In the genomic region with DNA sequence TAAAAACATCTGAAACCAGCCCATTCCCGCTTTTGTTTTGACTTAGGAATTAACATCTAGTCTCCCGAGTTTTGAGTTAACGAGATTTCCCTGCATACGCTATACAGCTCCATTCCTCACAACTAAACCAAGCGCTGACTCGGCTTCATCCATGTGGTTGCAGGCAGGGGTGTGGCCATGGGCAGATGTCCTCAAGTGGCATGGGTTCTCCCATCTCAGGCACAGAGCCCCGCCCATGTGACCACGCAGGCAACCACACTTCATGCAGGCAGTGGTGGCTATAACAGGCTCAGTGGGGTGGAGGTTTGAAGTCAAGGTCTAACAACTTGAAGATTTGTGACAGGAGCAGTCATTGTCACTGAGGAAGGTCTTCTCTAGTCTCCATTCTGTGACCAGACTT, we compare ENCODE assay signal across 10 mouse cellular contexts.
DNase-seq lines count a peak whose midpoint lies in the region; ATAC-seq lines count a peak whose summit lies in the region.
"Had no signal": no experiment of that assay in that cellular context is flagged by ENCODE, and none has a peak within 500 bp of the region (broad histone marks: within the 10 kb centered on the region; RNA-seq: fewer than 3 reads in every experiment).

No protein-coding gene starts in this region.

- peaks cover 14% of the 10 kb centered on the region for H3K4me1 ChIP-seq in kidney, embryonic 14.5 days (ENCODE audit: control insufficient read depth, insufficient read depth, low read length)
- peaks cover 8% of the 10 kb centered on the region for H3K4me1 ChIP-seq in kidney, embryonic 16.5 days (ENCODE audit: insufficient read depth, low read length)
- H3K4me1 ChIP-seq in stomach, embryonic 16.5 days (ENCODE audit: control insufficient read depth, insufficient read depth, low read length), result peaks cover 9% of the 10 kb centered on the region; the same call in 1 of the 2 replicates

- H3K9me3 ChIP-seq in kidney, embryonic 14.5 days (ENCODE audit: control insufficient read depth, low read length), result no peaks in the 10 kb centered on the region
- no peaks in the 10 kb centered on the region for H3K9me3 ChIP-seq in kidney, embryonic 16.5 days (ENCODE audit: low read length)
- no peaks in the 10 kb centered on the region for H3K9me3 ChIP-seq in stomach, embryonic 16.5 days (replicated peaks; ENCODE audit: control insufficient read depth, low read length)
- H3K9me3 ChIP-seq: hindbrain, embryonic 12.5 days had no signal

- no peaks in the 10 kb centered on the region for H3K36me3 ChIP-seq in kidney, embryonic 14.5 days (ENCODE audit: control insufficient read depth, insufficient read depth, low read length)
- H3K36me3 ChIP-seq in kidney, embryonic 16.5 days (ENCODE audit: insufficient read depth, low read length), result no peaks in the 10 kb centered on the region
- H3K36me3 ChIP-seq in stomach, embryonic 16.5 days (ENCODE audit: control insufficient read depth, insufficient read depth, low read length), result no peaks in the 10 kb centered on the region
- H3K36me3 ChIP-seq: G1E; hindbrain, embryonic 12.5 days had no signal

- peak; percentile 22; the same call in 1 of the 2 replicates for ATAC-seq in kidney, embryonic 14.5 days (ENCODE audit: low FRiP score, low TSS enrichment)
- ATAC-seq in kidney, embryonic 16.5 days (ENCODE audit: low FRiP score, low TSS enrichment), result no peak
- 0 out of 2 replicates have a peak, but pooled peaks have one; percentile 38 for ATAC-seq in stomach, embryonic 16.5 days (ENCODE audit: insufficient read depth, low FRiP score)

- H3K9ac ChIP-seq in kidney, embryonic 14.5 days (ENCODE audit: low read depth, low read length), result no peak overlapping the region
- H3K9ac ChIP-seq in kidney, embryonic 16.5 days (replicated peaks; ENCODE audit: low read length), result no peak overlapping the region
- no peak overlapping the region for H3K9ac ChIP-seq in stomach, embryonic 16.5 days (ENCODE audit: low read length)
- H3K9ac ChIP-seq: hindbrain, embryonic 12.5 days had no signal

- H3K27me3 ChIP-seq in kidney, embryonic 14.5 days (ENCODE audit: control insufficient read depth, insufficient read depth, low read length), result no peaks in the 10 kb centered on the region
- H3K27me3 ChIP-seq in kidney, embryonic 16.5 days (ENCODE audit: insufficient read depth, low read length), result no peaks in the 10 kb centered on the region
- H3K27me3 ChIP-seq in stomach, embryonic 16.5 days (ENCODE audit: control insufficient read depth, insufficient read depth, low read length), result no peaks in the 10 kb centered on the region
- H3K27me3 ChIP-seq: hindbrain, embryonic 12.5 days had no signal

- DNase-seq in retina, postnatal 1 day, result peak; percentile 50
- DNase-seq in retina, embryonic 14.5 days (ENCODE audit: low spot score), result no peak
- DNase-seq in kidney, postnatal 4 days, result peak; percentile 14 to 38
- DNase-seq in heart, adult 9 months (ENCODE audit: low spot score in 2 of 2), result no peak
- DNase-seq: spleen, adult 18-20 months had no signal

- H3K4me3 ChIP-seq in kidney, embryonic 14.5 days (ENCODE audit: low read length), result no peak overlapping the region
- no peak overlapping the region for H3K4me3 ChIP-seq in kidney, embryonic 16.5 days (ENCODE audit: low read length)
- no peak overlapping the region for H3K4me3 ChIP-seq in stomach, embryonic 16.5 days (replicated peaks; ENCODE audit: low read length)
- H3K4me3 ChIP-seq: hindbrain, embryonic 12.5 days had no signal

- WGBS in kidney, embryonic 14.5 days, result 34% methylated on average over 8 of the region's 8 CpGs
- WGBS in kidney, embryonic 16.5 days, result 40% methylated on average over 8 of the region's 8 CpGs
- WGBS in stomach, embryonic 16.5 days, result 29% methylated on average over 8 of the region's 8 CpGs

- no peak overlapping the region for H3K4me2 ChIP-seq in kidney, embryonic 14.5 days (replicated peaks; ENCODE audit: low read depth, low read length)
- no peak overlapping the region for H3K4me2 ChIP-seq in kidney, embryonic 16.5 days (replicated peaks; ENCODE audit: low read depth, low read length)
- H3K4me2 ChIP-seq in stomach, embryonic 16.5 days (ENCODE audit: low read depth, low read length), result no peak overlapping the region
- H3K4me2 ChIP-seq: hindbrain, embryonic 12.5 days had no signal

- H3K27ac ChIP-seq in kidney, embryonic 14.5 days (ENCODE audit: low read depth, low read length), result no peak overlapping the region
- no peak overlapping the region; the same call in 1 of the 2 replicates for H3K27ac ChIP-seq in kidney, embryonic 16.5 days (ENCODE audit: low read length)
- H3K27ac ChIP-seq in stomach, embryonic 16.5 days (ENCODE audit: low read length), result no peak overlapping the region

Comparison
In these comparisons a context has a peak if more than half of its experiments do, and no peak if none do; other contexts are left out.
1. DNase-seq: peak in retina, postnatal 1 day (single experiment) and kidney, postnatal 4 days (2 of 2); none in retina, embryonic 14.5 days (single experiment) and heart, adult 9 months (0 of 2).